Mouse (Mus musculus) right cerebral cortex, adult 2 months (tissue): Measurements from ENCODE around the gene Bdp1.
A peak's percentile ranks its signal among the peaks of the same experiment; 100 is the strongest.
"Not testable (repeated sequence)": the region's sequence is repeated elsewhere in the genome, so short reads cannot be mapped to it uniquely, and the experiment has no call there.

Source experiments
- DNase-seq, 2 experiments: peaks; one replicate each; pipeline ENCODE4 v3.0.0; 2021 to 2022; ENCODE audit warnings: low spot score in 2 of 2

Bdp1 gene

GRCm38 (mm10) chr13:100103748-100104254 is at the start of gene Bdp1:
Bdp1 (minus strand) TSS chr13:100104070.
- peak; percentile 96 for DNase-seq

GRCm38 (mm10) chr13:100152659-100153058 is 48.8 kb upstream of the Bdp1 start:
- DNase-seq, result no peak

- no peak for DNase-seq
Observed at GRCm38 (mm10) chr13:100141646-100142314, 37.9 kb upstream of the Bdp1 start.

GRCm38 (mm10) chr13:100125258-100125643 is 21.4 kb upstream of the Bdp1 start:
- no peak for DNase-seq

- DNase-seq, result peak; percentile 96 to 98
Observed at GRCm38 (mm10) chr13:100124423-100125257, 20.8 kb upstream of the Bdp1 start, which contains the start of gene Smn1. Smn1 (plus strand) TSS chr13:100124852.

GRCm38 (mm10) chr13:100123970-100124369 is 20.1 kb upstream of the Bdp1 start:
- no peak for DNase-seq

- peak in 1 of 2 experiments; percentile 27 for DNase-seq
Observed at GRCm38 (mm10) chr13:100112218-100112972, 8.5 kb upstream of the Bdp1 start.

- DNase-seq, result peak; percentile 78 to 81
Observed at GRCm38 (mm10) chr13:100107652-100108472, 4.0 kb upstream of the Bdp1 start, which contains the start of gene Serf1. Serf1 (plus strand) TSS chr13:100108012.

- no peak for DNase-seq
Observed at GRCm38 (mm10) chr13:100103052-100103658, 715 bp downstream of the Bdp1 start.

GRCm38 (mm10) chr13:100098808-100099207 is 5.1 kb downstream of the Bdp1 start:
- no peak for DNase-seq

- no peak for DNase-seq
Observed at GRCm38 (mm10) chr13:100071473-100071872, 32.4 kb downstream of the Bdp1 start.

- DNase-seq, result no peak
Observed at GRCm38 (mm10) chr13:100067821-100068220, 36.0 kb downstream of the Bdp1 start.

GRCm38 (mm10) chr13:100063936-100064335 is 39.9 kb downstream of the Bdp1 start:
- no peak for DNase-seq

GRCm38 (mm10) chr13:100057738-100058137 is 46.1 kb downstream of the Bdp1 start:
- DNase-seq, result not testable (repeated sequence)

GRCm38 (mm10) chr13:100026013-100026412 is 77.9 kb downstream of the Bdp1 start:
- no peak for DNase-seq

GRCm38 (mm10) chr13:100016891-100017290 is 87.0 kb downstream of the Bdp1 start:
- no peak for DNase-seq

- DNase-seq, result peak in 1 of 2 experiments; percentile 11
Observed at GRCm38 (mm10) chr13:100015937-100016336, 87.9 kb downstream of the Bdp1 start.

GRCm38 (mm10) chr13:100014906-100015895 is 88.7 kb downstream of the Bdp1 start, which contains the start of gene Mccc2:
Mccc2 (minus strand) TSS chr13:100015639.
- peak; percentile 75 to 81 for DNase-seq

- DNase-seq, result no peak
Observed at GRCm38 (mm10) chr13:100005911-100006496, 97.9 kb downstream of the Bdp1 start.
